Mouse (Mus musculus) lung, adult 10 weeks (tissue): ENCODE measurements around the gene Hnf4a. TPM values are rescaled to one million over a fixed set of nuclear protein-coding genes. Genes with fewer than 3 reads are reported as not detected.

Experiments
- polyA plus RNA-seq: library from polyadenylated mRNA; stranded (reverse); fragments of 350-450 nt; fragmentation: Illumina TruSeq; extraction: RNeasy Lipid Tissue Mini Kit (QIAGEN cat#74804); gene quantifications from one replicate; pipeline ENCODE4 v1.2.3, GENCODE M21; 2014; ENCODE audit warnings: low read depth, low replicate concordance; ENCODE audit not compliant: insufficient read depth

Hnf4a gene
- not detected for polyA plus RNA-seq

DNA sequence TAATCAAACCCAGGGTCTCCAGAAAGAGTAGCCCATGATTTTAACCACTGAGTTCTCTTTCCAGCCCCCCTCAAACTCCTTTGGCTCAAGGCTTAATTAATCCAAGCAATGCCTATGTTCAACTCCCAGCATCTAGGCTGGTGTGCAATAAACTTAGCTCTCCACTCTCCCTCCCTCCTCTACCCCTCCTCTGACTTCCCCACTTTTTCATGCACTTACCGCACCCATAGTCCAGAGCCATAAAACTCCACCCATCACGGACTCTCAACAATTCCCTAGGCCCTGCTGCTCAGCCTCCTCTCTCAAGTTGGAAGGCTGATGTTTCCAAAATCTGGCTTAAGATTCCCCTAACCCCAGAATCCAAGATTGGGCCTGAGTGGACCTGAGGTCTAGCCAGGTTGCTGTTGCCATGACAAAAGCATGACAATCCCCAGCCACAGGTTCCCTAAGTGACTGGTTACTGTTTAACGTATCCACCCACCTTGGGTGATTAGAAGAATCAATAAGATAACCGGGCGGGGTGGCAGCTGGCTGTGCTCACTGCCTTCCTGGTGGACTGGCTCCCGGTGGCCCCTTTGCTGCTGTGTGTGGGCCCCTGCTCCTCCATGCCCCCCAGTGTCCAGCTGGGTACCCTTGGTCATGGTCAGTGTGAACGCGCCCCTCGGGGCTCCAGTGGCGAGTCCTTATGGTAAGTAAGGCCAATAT is at the start of gene Hnf4a:
TSS of gene Hnf4a (plus strand) at position 509 of the 705 bp plus-strand sequence.

DNA sequence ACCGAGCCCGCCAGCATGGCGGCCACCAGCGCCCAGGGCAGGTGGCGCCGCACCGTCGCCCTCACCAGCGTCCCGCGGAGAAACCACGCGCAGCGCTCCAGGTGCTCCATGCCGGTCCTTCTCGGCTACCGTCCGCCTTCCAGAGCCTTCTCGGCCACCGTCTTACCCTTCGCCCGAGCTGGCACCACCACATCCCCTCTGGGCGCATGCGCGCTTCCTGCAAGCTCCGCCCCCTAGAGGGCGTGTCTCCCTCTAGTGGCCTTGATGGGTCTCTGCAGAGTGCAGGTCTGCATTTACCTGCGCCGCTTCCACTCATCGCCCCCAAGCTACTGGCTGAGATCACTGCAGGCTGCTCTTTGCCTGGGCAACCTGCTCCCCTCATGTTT is 34.1 kb upstream of the Hnf4a start, which contains the start of gene Fitm2:
TSS of gene Fitm2 (minus strand) at position 164 of the 386 bp plus-strand sequence.

DNA sequence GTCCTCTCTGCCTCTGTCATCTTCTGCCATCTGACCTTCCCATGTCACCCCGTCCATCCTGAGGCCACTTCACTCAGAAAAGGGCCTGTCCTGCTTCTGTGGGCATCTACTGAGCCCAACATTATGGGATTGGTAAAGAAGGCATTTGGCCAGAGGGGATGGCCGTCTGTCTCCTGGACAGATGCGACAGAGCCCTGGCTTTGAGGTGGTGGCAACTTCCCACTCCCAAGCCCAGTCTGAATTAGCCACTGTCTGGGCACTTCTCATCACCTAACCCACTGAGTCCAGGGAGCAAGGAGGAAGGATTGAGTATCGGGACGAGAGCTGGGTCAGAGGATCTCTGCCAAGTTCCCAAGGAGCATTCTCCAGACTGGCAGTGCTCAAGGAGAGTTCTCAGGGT is 14.6 kb upstream of the Hnf4a start, which contains the start of gene R3hdml:
TSS of gene R3hdml (plus strand) at position 301 of the 400 bp plus-strand sequence.

GRCm38 (mm10) chr2:163602101-163602971 is 95.7 kb downstream of the Hnf4a start, which contains the start of gene Ttpal:
Ttpal (plus strand) TSS chr2:163602314.

Other genes with a start within 250 kb of the Hnf4a start
- 13.1 TPM for gene Jph2, start 108.8 kb upstream of the Hnf4a start, polyA plus RNA-seq
- 33.8 TPM for gene Oser1, start 82.1 kb upstream of the Hnf4a start, polyA plus RNA-seq
- gene Gdap1l1, start 68.3 kb upstream of the Hnf4a start, polyA plus RNA-seq = not detected
- 14.0 TPM for gene Fitm2, start 34.2 kb upstream of the Hnf4a start, polyA plus RNA-seq
- gene R3hdml, start 14.5 kb upstream of the Hnf4a start, polyA plus RNA-seq = not detected
- gene Ttpal, start 95.5 kb downstream of the Hnf4a start, polyA plus RNA-seq = 9.4 TPM
- 365 TPM for gene Serinc3, start 138.3 kb downstream of the Hnf4a start, polyA plus RNA-seq
- 80.5 TPM for gene Pkig, start 151.6 kb downstream of the Hnf4a start, polyA plus RNA-seq
- 3.5 TPM for gene Ada, start 243.4 kb downstream of the Hnf4a start, polyA plus RNA-seq